Mouse (Mus musculus) thymus, postnatal 10 days (tissue): Measurements from ENCODE around the gene Sgms1.
"Not testable (repeated sequence)": the region's sequence is repeated elsewhere in the genome, so short reads cannot be mapped to it uniquely, and the experiment has no call there.

Experiments
- DNase-seq, 2 experiments: peaks; one replicate each; pipeline ENCODE4 v3.0.0; 2021; ENCODE audit warnings: low spot score in 2 of 2

Gene Sgms1

DNA sequence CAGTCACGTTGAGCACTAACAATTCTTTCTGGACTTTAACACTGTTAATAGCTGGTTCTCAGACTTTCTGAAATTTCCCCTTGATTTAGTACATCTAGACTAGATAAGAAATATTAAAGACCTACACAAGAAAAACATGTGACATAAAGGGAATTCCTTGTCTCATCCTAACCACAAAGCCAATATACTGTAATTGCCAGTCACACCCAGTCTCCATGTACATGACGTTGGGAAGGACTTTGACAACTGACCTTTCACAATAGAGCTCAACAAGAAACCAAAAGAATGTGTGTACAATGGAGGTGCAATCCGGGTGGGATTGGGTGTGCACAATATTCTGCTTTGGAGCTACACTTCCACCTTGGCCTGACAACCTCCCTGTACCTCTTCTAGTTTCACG lies 297.2 kb downstream of the Sgms1 start:
- DNase-seq: no peak

DNA sequence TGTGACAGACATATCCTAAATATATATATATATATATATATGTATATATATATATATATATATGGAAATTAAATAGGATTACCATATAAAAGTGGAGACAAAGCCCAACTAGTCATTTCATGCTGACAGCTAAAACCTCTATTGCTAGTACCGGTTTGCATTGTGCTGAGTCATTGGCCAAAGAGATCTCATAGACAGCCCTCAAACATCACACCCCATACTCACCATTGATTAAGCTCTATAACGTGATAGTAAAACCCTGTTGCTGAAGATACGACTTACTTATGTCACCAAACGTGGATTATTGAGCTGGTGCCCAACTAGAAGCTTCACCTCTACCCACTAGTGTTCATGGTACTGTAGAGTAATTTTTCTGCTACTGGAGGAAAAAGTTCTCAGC lies 298.7 kb downstream of the Sgms1 start:
- no peak for DNase-seq

DNA sequence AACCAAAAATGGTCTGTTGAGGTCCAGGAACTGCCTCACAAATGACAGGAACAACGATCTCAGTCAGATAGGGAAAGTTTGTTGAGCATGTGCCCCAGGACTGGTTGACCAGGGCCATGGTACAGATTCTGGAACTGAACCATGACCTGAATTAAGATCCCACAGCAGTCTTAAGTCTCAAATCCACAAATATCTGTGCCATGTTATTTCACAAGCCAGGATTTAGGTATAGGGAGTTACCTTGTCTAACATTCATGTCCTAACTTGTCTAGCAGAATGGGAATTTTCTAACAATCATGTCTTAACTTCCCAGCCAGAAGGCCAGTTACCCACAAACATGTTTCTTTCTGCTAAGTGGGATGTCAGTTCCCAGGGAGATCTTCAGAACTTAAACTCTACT lies 300.9 kb downstream of the Sgms1 start:
- no peak for DNase-seq

DNA sequence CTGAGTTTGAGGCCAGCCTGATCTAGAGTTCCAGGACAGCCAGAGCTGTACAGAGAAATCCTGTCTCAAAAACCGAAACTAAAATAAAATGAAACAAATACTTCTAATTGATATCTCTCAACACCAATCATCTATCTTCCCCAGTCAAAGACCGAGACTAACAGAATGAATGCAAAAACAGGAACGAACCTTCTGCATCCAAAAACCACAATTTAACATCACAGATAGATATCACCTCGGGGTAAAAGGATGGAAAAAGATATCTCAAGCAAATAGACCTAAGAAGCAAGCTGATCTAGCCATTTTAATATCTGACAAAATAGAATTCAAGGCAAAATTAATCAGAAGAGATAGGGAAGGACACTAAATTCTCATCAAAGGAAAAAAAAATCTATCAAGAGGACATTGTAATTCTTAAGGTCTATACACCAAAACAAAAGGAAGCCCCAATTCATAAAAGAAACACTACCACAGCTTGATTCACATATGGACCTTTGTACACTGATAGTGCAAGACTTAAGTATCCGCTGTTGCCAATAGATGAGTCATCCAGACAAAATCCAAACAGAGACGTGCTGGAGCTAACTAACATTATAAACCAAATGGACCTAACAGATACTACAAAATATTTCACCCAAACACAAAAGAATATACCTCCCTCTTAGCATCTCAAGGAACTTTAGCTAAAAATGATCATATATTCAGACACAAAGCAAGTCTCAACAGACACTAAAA lies 301.6 kb downstream of the Sgms1 start:
- DNase-seq: no peak

DNA sequence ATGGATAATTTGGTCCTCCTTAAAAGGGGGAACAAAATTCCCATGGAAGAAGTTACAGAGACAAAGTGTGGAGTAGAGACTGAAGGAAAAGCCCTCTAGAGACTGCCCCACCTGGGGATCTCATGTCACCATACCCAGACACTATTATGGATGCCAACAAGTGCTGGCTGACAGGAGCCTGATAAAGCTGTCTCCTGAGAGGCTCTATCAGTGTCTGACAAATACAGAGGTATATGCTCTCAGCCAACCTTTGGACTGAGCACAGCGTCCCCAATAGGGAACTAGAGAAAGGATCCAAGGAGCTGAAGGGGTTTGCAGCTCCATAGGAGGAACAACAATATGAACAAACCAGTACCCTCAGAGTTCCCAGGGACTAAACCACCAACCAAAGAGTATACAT lies 304.7 kb downstream of the Sgms1 start:
- DNase-seq: not testable (repeated sequence)
